Mouse (Mus musculus): Measurements from ENCODE around the gene Tigd3. TPM values are rescaled to one million over a fixed set of nuclear protein-coding genes. Genes with fewer than 3 reads are reported as not detected.

Tigd3 gene
- polyA plus RNA-seq, 1 experiment, result 1.0 TPM

DNA sequence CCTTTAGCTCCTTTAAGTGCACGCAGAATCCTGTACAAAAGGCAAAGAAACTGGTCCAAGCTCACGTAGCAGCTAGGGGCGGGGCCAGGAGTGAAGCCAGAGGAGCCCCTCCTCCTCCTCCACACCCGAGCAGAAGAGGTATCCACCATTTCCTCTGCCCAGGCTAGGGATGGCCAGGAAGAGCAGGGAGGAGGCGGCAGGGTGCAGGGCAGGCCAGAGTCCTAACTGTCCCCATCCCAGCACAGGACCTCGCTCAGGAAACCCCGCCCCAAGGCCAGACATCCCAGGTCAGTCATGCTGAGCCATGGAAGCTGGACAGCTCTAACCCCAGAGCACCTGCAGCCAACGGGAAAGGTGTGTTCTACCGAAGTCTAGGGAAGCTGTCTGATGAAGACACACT lies 27.8 kb upstream of the Tigd3 start:
- H3K4me3 ChIP-seq (ENCODE audit: insufficient read depth, poor library complexity, severe bottlenecking), result no peak overlapping the region
- peaks cover 1% of the 10 kb centered on the region for H3K79me3 ChIP-seq (ENCODE audit: low read depth)
- TF ChIP-seq CEBPB (IDR thresholded peaks at IDR 0.05; ENCODE audit: low read depth) (no peak), CTCF (IDR thresholded peaks at IDR 0.05; ENCODE audit: control insufficient read depth, insufficient read depth, insufficient read length) (no peak), MAX (IDR thresholded peaks at IDR 0.05) (no peak), USF1 (IDR thresholded peaks at IDR 0.05; ENCODE audit: low read depth) (no peak), FOSL1 (IDR thresholded peaks at IDR 0.05; ENCODE audit: insufficient read depth, low read length, poor library complexity, severe bottlenecking) (no peak), MYOG (IDR thresholded peaks at IDR 0.05; ENCODE audit: control insufficient read depth, extremely low read depth, insufficient read length) (no peak), MYOD1 (IDR thresholded peaks at IDR 0.05; ENCODE audit: control insufficient read depth, insufficient read length, low read depth) (no peak)
- H3ac ChIP-seq (ENCODE audit: control insufficient read depth, insufficient read length, low read depth), result peak overlapping the region; percentile 24
- H3K79me2 ChIP-seq (ENCODE audit: control insufficient read depth, insufficient read depth), result peaks cover 6% of the 10 kb centered on the region
- no peaks in the 10 kb centered on the region for H3K27me3 ChIP-seq (ENCODE audit: control insufficient read depth, insufficient read depth, insufficient read length)
- peaks cover 11% of the 10 kb centered on the region for H3K36me3 ChIP-seq (ENCODE audit: control insufficient read depth, insufficient read depth)

DNA sequence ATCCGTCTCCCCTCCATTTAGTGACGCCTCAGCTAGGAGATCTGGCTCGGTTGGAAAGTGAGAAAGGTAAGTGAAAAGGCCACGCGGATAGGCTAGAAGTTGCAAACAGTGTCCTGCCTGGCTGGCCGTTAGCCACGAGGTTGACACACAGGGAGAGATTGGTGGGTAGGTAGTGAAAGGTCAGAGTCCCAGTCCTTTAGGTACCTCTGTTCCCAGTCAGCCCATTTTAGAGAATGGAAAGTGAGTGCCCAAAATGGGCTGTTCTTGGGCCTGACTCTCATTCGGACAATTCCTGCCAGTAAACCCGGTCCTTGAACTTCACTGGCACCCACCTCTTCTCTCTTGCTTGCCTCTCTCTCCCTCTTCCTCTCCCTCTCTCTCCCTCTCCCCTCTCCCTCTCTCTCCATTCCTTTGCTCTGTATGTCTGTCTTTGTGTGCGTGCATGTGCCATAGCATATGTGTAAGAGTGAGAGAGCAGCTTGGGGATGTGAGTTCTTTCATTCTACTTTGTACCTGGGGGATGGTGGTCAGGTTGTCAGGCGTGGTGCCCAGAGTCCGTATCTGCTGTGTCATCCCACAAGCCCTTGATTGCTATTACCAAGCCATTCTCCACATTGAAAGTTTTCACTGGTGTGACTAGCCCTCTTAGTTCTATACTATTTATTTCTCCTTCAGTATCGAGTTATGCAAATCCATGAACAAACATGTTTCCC lies 19.2 kb upstream of the Tigd3 start, which contains the start of gene Dpf2:
Gene Dpf2, minus strand, starts transcription at position 4 of the 713 bp plus-strand sequence.
- H3K79me3 ChIP-seq (ENCODE audit: low read depth), result peaks cover 45% of the 10 kb centered on the region
- H3K36me3 ChIP-seq (ENCODE audit: control insufficient read depth, insufficient read depth), result peaks cover 23% of the 10 kb centered on the region
- H3K27me3 ChIP-seq (ENCODE audit: control insufficient read depth, insufficient read depth, insufficient read length), result no peaks in the 10 kb centered on the region
- peak within 1 kb of the TSS; percentile 91 for H3ac ChIP-seq (ENCODE audit: control insufficient read depth, insufficient read length, low read depth)
- peaks cover 72% of the 10 kb centered on the region for H3K79me2 ChIP-seq (ENCODE audit: control insufficient read depth, insufficient read depth)
- TF ChIP-seq MAX (IDR thresholded peaks at IDR 0.05) (no peak), CTCF (IDR thresholded peaks at IDR 0.05; ENCODE audit: control insufficient read depth, insufficient read depth, insufficient read length) (no peak), MYOD1 (IDR thresholded peaks at IDR 0.05; ENCODE audit: control insufficient read depth, insufficient read length, low read depth) (no peak), CEBPB (IDR thresholded peaks at IDR 0.05; ENCODE audit: low read depth) (no peak), FOSL1 (IDR thresholded peaks at IDR 0.05; ENCODE audit: insufficient read depth, low read length, poor library complexity, severe bottlenecking) (no peak), USF1 (IDR thresholded peaks at IDR 0.05; ENCODE audit: low read depth) (no peak), MYOG (IDR thresholded peaks at IDR 0.05; ENCODE audit: control insufficient read depth, extremely low read depth, insufficient read length) (no peak)
- peak within 1 kb of the TSS; percentile 78 for H3K4me3 ChIP-seq (ENCODE audit: insufficient read depth, poor library complexity, severe bottlenecking)

DNA sequence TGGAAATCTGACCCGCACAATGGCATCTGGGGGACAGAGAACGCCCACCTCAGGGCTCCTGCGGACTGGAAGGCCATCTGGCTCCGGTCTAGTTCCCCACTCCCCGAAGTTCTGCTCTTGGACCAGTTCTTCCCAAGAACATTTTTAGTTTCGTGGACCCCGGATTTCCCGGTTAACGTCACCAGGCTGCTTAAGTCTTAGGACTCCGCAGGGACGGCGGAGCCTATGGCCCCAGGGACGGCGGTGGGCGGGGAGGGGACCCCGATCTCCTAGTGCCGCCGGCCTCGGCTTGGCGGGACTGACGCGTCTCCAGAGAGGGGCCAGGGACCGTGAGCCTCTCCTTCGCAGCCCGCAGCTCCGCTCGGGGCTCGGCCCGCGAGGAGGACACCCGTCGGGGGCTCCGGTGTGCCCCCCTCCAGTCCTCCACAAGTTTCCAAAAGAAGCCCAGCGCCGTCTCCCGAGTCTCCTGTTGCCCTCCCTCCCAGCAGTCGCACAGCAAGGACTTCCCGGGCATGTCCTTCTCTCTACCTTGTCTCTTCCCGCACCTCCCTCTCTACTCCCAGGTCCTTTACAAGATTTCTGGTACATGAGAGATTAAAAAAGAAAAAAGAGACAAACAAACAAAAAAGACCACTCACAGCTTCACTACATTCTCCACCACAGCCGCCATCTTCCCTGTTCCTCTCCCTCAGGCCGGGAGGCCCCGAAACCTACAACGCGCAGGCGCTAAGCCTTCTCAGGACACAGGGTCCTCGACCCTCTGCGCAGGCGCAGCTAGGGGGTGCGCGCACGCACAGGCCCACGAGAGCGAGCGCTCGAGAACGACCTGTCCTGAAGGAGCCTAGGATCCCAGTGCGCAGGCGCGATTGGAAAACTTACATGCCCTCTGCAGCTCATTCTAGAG lies 18.4 kb upstream of the Tigd3 start:
- Histone ChIP-seq H3K4me3 (ENCODE audit: insufficient read depth, poor library complexity, severe bottlenecking) (peak overlapping the region; percentile 78), H3ac (ENCODE audit: control insufficient read depth, insufficient read length, low read depth) (peak overlapping the region; percentile 91), H3K79me3 (ENCODE audit: low read depth) (peaks cover 50% of the 10 kb centered on the region), H3K36me3 (ENCODE audit: control insufficient read depth, insufficient read depth) (peaks cover 26% of the 10 kb centered on the region), H3K27me3 (ENCODE audit: control insufficient read depth, insufficient read depth, insufficient read length) (no peaks in the 10 kb centered on the region), H3K79me2 (ENCODE audit: control insufficient read depth, insufficient read depth) (peaks cover 80% of the 10 kb centered on the region)
- TF ChIP-seq MYOG (IDR thresholded peaks at IDR 0.05; ENCODE audit: control insufficient read depth, extremely low read depth, insufficient read length), result no peak
- TF ChIP-seq CEBPB (IDR thresholded peaks at IDR 0.05; ENCODE audit: low read depth), result no peak
- no peak for TF ChIP-seq MYOD1 (IDR thresholded peaks at IDR 0.05; ENCODE audit: control insufficient read depth, insufficient read length, low read depth)
- TF ChIP-seq MAX (IDR thresholded peaks at IDR 0.05), result peak; percentile 16
- TF ChIP-seq USF1 (IDR thresholded peaks at IDR 0.05; ENCODE audit: low read depth), result no peak
- TF ChIP-seq FOSL1 (IDR thresholded peaks at IDR 0.05; ENCODE audit: insufficient read depth, low read length, poor library complexity, severe bottlenecking), result no peak
- no peak for TF ChIP-seq CTCF (IDR thresholded peaks at IDR 0.05; ENCODE audit: control insufficient read depth, insufficient read depth, insufficient read length)

DNA sequence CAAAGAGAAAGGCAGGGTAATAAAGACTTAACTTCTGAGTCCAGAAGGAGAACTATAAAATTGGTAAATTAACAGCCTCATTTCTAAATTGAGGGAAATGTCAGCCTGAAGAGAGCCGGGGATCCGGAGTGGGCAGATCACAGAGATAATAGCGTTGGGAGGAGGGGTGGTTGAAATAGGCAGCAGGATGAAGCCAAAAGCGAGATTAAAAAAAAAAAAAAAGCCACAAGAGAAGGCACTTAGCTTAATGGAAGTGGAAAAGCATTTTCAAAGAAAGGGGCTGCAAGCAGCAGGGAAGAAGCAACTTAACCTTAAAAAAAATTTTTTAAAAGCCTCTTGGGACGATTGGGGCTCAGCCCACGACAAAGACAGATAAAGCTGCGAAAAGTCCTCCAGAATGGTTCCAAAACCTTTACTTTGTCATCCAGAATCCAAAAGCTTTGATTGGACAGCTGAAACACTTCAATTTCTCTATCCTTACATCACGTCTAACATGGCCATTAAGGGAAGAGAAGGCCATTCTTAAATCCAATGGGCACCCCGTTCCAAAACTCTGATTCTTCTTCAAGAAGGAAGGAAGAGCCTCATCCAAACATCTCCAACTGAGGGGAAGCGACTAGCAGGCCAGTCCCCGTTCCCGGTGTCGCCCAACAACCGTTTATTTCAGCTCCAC lies 17.6 kb upstream of the Tigd3 start:
- H3ac ChIP-seq (ENCODE audit: control insufficient read depth, insufficient read length, low read depth), result peak overlapping the region; percentile 91
- no peak for TF ChIP-seq CEBPB (IDR thresholded peaks at IDR 0.05; ENCODE audit: low read depth)
- no peak for TF ChIP-seq USF1 (IDR thresholded peaks at IDR 0.05; ENCODE audit: low read depth)
- peaks cover 58% of the 10 kb centered on the region for H3K79me3 ChIP-seq (ENCODE audit: low read depth)
- no peaks in the 10 kb centered on the region for H3K27me3 ChIP-seq (ENCODE audit: control insufficient read depth, insufficient read depth, insufficient read length)
- peak overlapping the region; percentile 78 for H3K4me3 ChIP-seq (ENCODE audit: insufficient read depth, poor library complexity, severe bottlenecking)
- H3K36me3 ChIP-seq (ENCODE audit: control insufficient read depth, insufficient read depth), result peaks cover 27% of the 10 kb centered on the region
- peaks cover 88% of the 10 kb centered on the region for H3K79me2 ChIP-seq (ENCODE audit: control insufficient read depth, insufficient read depth)

DNA sequence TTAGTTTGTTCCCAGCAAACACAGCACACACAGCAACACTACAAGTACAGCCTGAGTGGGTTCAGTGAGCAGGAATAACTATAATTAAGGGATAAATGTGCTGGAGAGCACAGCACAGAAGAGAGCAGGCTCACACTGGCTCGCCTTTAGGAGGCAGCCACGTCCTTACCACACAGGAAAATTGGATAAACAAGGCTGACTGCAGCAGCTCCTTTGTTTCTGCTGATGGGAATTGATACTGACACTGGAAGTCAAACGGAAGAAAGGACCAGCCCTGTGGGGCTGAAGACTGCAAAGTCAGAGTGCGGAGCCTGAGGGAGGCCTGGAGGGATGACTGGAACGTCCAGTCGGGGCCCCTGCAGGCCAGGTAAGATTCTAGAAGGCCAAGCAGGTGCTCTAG lies 16.3 kb upstream of the Tigd3 start:
- peaks cover 86% of the 10 kb centered on the region for H3K79me2 ChIP-seq (ENCODE audit: control insufficient read depth, insufficient read depth)
- peak overlapping the region; percentile 18 for H3ac ChIP-seq (ENCODE audit: control insufficient read depth, insufficient read length, low read depth)
- TF ChIP-seq CEBPB (IDR thresholded peaks at IDR 0.05; ENCODE audit: low read depth) (no peak), FOSL1 (IDR thresholded peaks at IDR 0.05; ENCODE audit: insufficient read depth, low read length, poor library complexity, severe bottlenecking) (no peak), USF1 (IDR thresholded peaks at IDR 0.05; ENCODE audit: low read depth) (no peak), MYOG (IDR thresholded peaks at IDR 0.05; ENCODE audit: control insufficient read depth, extremely low read depth, insufficient read length) (no peak), MAX (IDR thresholded peaks at IDR 0.05) (no peak)
- H3K36me3 ChIP-seq (ENCODE audit: control insufficient read depth, insufficient read depth), result peaks cover 36% of the 10 kb centered on the region
- H3K27me3 ChIP-seq (ENCODE audit: control insufficient read depth, insufficient read depth, insufficient read length), result no peaks in the 10 kb centered on the region
- peaks cover 56% of the 10 kb centered on the region for H3K79me3 ChIP-seq (ENCODE audit: low read depth)
- H3K4me3 ChIP-seq (ENCODE audit: insufficient read depth, poor library complexity, severe bottlenecking), result no peak overlapping the region

Data from C2C12 (cell line).